ENCODE assay signal across 11 mouse cellular contexts in the genomic region with DNA sequence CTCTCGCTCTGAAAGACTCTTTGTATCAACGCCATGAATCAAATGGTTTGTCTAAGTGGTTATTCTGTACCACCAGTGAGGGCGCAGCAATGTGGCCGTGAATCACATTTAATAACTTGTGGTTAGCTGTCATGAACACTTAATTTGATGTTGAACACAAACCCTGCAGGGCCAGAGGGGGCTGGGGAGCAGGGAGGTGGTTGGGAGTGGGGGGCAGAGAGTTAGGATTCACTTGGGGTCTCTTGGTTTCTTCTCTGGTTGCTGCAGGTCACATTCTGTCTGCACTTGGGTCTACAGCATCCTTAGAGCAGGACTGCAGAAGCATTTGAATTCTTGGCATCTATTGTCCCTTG.
A peak's percentile ranks its signal among the peaks of the same experiment; 100 is the strongest.
DNase-seq lines count a peak whose midpoint lies in the region; ATAC-seq lines count a peak whose summit lies in the region.
"Had no signal": no experiment of that assay in that cellular context is flagged by ENCODE, and none has a peak within 500 bp of the region (broad histone marks: within the 10 kb centered on the region; RNA-seq: fewer than 3 reads in every experiment).

No protein-coding gene starts in this region.

- no peak overlapping the region for H3K4me3 ChIP-seq in heart, embryonic 12.5 days
- H3K4me3 ChIP-seq in embryonic facial prominence, embryonic 11.5 days (ENCODE audit: low read depth, low read length) = no peak overlapping the region
- H3K4me3 ChIP-seq in limb, embryonic 12.5 days (replicated peaks) = no peak overlapping the region
- H3K4me3 ChIP-seq: midbrain, embryonic 12.5 days had no signal

- no peaks in the 10 kb centered on the region for H3K36me3 ChIP-seq in heart, embryonic 12.5 days
- no peaks in the 10 kb centered on the region for H3K36me3 ChIP-seq in embryonic facial prominence, embryonic 11.5 days (replicated peaks; ENCODE audit: control insufficient read depth, insufficient read depth, low read depth, low read length)
- no peaks in the 10 kb centered on the region for H3K36me3 ChIP-seq in limb, embryonic 12.5 days
- H3K36me3 ChIP-seq: midbrain, embryonic 12.5 days had no signal

- peaks cover 17% of the 10 kb centered on the region for H3K4me1 ChIP-seq in heart, embryonic 12.5 days (replicated peaks)
- H3K4me1 ChIP-seq in embryonic facial prominence, embryonic 11.5 days (ENCODE audit: control insufficient read depth, insufficient read depth, low read length) = peaks cover 3% of the 10 kb centered on the region; the same call in 1 of the 2 replicates
- H3K4me1 ChIP-seq in limb, embryonic 12.5 days (replicated peaks) = peaks cover 21% of the 10 kb centered on the region
- H3K4me1 ChIP-seq: midbrain, embryonic 12.5 days had no signal

- H3K4me2 ChIP-seq in heart, embryonic 12.5 days = 0 out of 2 replicates have a peak overlapping the region, but pooled peaks have one; percentile 21
- H3K4me2 ChIP-seq in embryonic facial prominence, embryonic 11.5 days (ENCODE audit: low read depth, low read length) = no peak overlapping the region
- peak overlapping the region; percentile 26 for H3K4me2 ChIP-seq in limb, embryonic 12.5 days
- H3K4me2 ChIP-seq: midbrain, embryonic 12.5 days had no signal

- no peak overlapping the region for H3K9ac ChIP-seq in heart, embryonic 12.5 days
- no peak overlapping the region for H3K9ac ChIP-seq in embryonic facial prominence, embryonic 11.5 days (replicated peaks; ENCODE audit: low read length)
- no peak overlapping the region for H3K9ac ChIP-seq in limb, embryonic 12.5 days (replicated peaks)
- H3K9ac ChIP-seq: midbrain, embryonic 12.5 days had no signal

- DNase-seq in heart, adult 18-20 months = no peak
- DNase-seq in Muller cell, postnatal 12 days (ENCODE audit: inconsistent ontology term) = peak; percentile 73
- peak; percentile 70 for DNase-seq in embryonic facial prominence, embryonic 11.5 days (ENCODE audit: low spot score)
- DNase-seq in lung, postnatal 4 days = no peak
- DNase-seq in urinary bladder, postnatal 14 days (ENCODE audit: low spot score) = no peak
- no peak for DNase-seq in adrenal gland, postnatal 36 days
- DNase-seq: cerebellum, adult 11-12 months; layer of hippocampus, adult 9-11 months had no signal

- WGBS in heart, embryonic 12.5 days = 71% methylated on average over 4 of the region's 4 CpGs
- WGBS in embryonic facial prominence, embryonic 11.5 days = 34% methylated on average over 4 of the region's 4 CpGs
- WGBS in limb, embryonic 12.5 days = 42% methylated on average over 4 of the region's 4 CpGs

- H3K9me3 ChIP-seq in heart, embryonic 12.5 days (replicated peaks) = peaks cover 3% of the 10 kb centered on the region
- H3K9me3 ChIP-seq in embryonic facial prominence, embryonic 11.5 days (replicated peaks; ENCODE audit: control insufficient read depth, low read length) = no peaks in the 10 kb centered on the region
- H3K9me3 ChIP-seq in limb, embryonic 12.5 days = no peaks in the 10 kb centered on the region
- H3K9me3 ChIP-seq: midbrain, embryonic 12.5 days had no signal

- H3K27ac ChIP-seq in heart, embryonic 12.5 days (ENCODE audit: poor library complexity, severe bottlenecking) = no peak overlapping the region
- peak overlapping the region; percentile 23; the same call in 1 of the 2 replicates for H3K27ac ChIP-seq in embryonic facial prominence, embryonic 11.5 days (replicated peaks; ENCODE audit: low read depth, low read length)
- H3K27ac ChIP-seq in limb, embryonic 12.5 days = peak overlapping the region; percentile 43
- H3K27ac ChIP-seq: midbrain, embryonic 12.5 days had no signal

- no peak for ATAC-seq in heart, embryonic 12.5 days (ENCODE audit: insufficient number of reproducible peaks, low FRiP score)
- no peak for ATAC-seq in embryonic facial prominence, embryonic 11.5 days (replicated peaks; ENCODE audit: insufficient number of reproducible peaks, low FRiP score, low TSS enrichment, low read depth)
- peak; percentile 63; the same call in 1 of the 2 replicates for ATAC-seq in limb, embryonic 12.5 days (ENCODE audit: insufficient number of reproducible peaks, insufficient read depth, low FRiP score, low TSS enrichment, low read depth)

- H3K27me3 ChIP-seq in heart, embryonic 12.5 days (replicated peaks) = peaks cover 22% of the 10 kb centered on the region
- H3K27me3 ChIP-seq in embryonic facial prominence, embryonic 11.5 days (ENCODE audit: control insufficient read depth, insufficient read depth, low read length) = no peaks in the 10 kb centered on the region
- H3K27me3 ChIP-seq in limb, embryonic 12.5 days = peaks cover 17% of the 10 kb centered on the region
- H3K27me3 ChIP-seq: midbrain, embryonic 12.5 days had no signal

Comparison
In these comparisons a context has a peak if more than half of its experiments do, and no peak if none do; other contexts are left out.
1. DNase-seq: peak in Muller cell, postnatal 12 days (single experiment) and embryonic facial prominence, embryonic 11.5 days (single experiment); none in heart, adult 18-20 months (0 of 2), lung, postnatal 4 days (0 of 2), urinary bladder, postnatal 14 days (single experiment) and adrenal gland, postnatal 36 days (0 of 2).